Mouse (Mus musculus): ENCODE measurements around the gene 4930518I15Rik. TPM values are rescaled to one million over a fixed set of nuclear protein-coding genes. Genes with fewer than 3 reads are reported as not detected.
"Not testable (repeated sequence)": the region's sequence is repeated elsewhere in the genome, so short reads cannot be mapped to it uniquely, and the experiment has no call there.

Gene 4930518I15Rik
- 9.6 and 9.8 TPM in 2 replicates for polyA plus RNA-seq (2016; fragmentation: Nextera tagmentation; extraction: Ambion mirVana)

- Histone ChIP-seq H3K9ac (no peak within 1 kb of the TSS), H3K4me3 (no peak within 1 kb of the TSS), H3K9me3 (no peaks in the 10 kb centered on the region), H3K4me1 (peaks cover 13% of the 10 kb centered on the region; the same call in 1 of the 2 replicates), H3K27ac (peak within 1 kb of the TSS; percentile 59; the same call in 1 of the 2 replicates), H3K27me3 (no peaks in the 10 kb centered on the region), H3K4me2 (replicated peaks) (no peak within 1 kb of the TSS), H3K36me3 (peaks cover 8% of the 10 kb centered on the region)
- 84% methylated on average over 2 of the region's 2 CpGs for WGBS
- ATAC-seq (ENCODE audit: insufficient number of reproducible peaks, insufficient read depth, low FRiP score, low TSS enrichment) = no peak
Observed at GRCm38 (mm10) chr2:156857835-156858234, at the start of gene 4930518I15Rik. Gene 4930518I15Rik (minus strand): TSS chr2:156857946.

GRCm38 (mm10) chr2:156905931-156906330, 48.2 kb upstream of the 4930518I15Rik start:
- H3K9ac ChIP-seq; ATAC-seq (ENCODE audit: insufficient number of reproducible peaks, insufficient read depth, low FRiP score, low TSS enrichment); H3K9me3 ChIP-seq; H3K4me1 ChIP-seq; H3K4me2 ChIP-seq (replicated peaks); H3K36me3 ChIP-seq; H3K27ac ChIP-seq; H3K27me3 ChIP-seq; H3K4me3 ChIP-seq: not testable (repeated sequence)
- WGBS = 38% methylated on average over 4 of the region's 4 CpGs

GRCm38 (mm10) chr2:156904976-156905717, 47.4 kb upstream of the 4930518I15Rik start:
- no peak overlapping the region for H3K9ac ChIP-seq
- ATAC-seq (ENCODE audit: insufficient number of reproducible peaks, insufficient read depth, low FRiP score, low TSS enrichment) = no peak

GRCm38 (mm10) chr2:156903367-156903766, 45.6 kb upstream of the 4930518I15Rik start:
- Histone ChIP-seq H3K36me3 (no peaks in the 10 kb centered on the region), H3K9ac (no peak overlapping the region), H3K4me2 (replicated peaks) (no peak overlapping the region), H3K9me3 (no peaks in the 10 kb centered on the region), H3K4me1 (no peaks in the 10 kb centered on the region), H3K27ac (no peak overlapping the region), H3K4me3 (no peak overlapping the region), H3K27me3 (no peaks in the 10 kb centered on the region)
- WGBS = 24% methylated on average over 2 of the region's 2 CpGs
- no peak for ATAC-seq (ENCODE audit: insufficient number of reproducible peaks, insufficient read depth, low FRiP score, low TSS enrichment)

More at GRCm38 (mm10) chr2:156904976-156905717, 47.4 kb upstream of the 4930518I15Rik start:
- Histone ChIP-seq H3K4me3 (no peak overlapping the region), H3K9me3 (no peaks in the 10 kb centered on the region), H3K4me2 (replicated peaks) (no peak overlapping the region), H3K36me3 (no peaks in the 10 kb centered on the region), H3K27ac (no peak overlapping the region), H3K4me1 (no peaks in the 10 kb centered on the region), H3K27me3 (no peaks in the 10 kb centered on the region)
- WGBS = 28% methylated on average over 6 of the region's 6 CpGs

GRCm38 (mm10) chr2:156902411-156902810, 44.7 kb upstream of the 4930518I15Rik start:
- H3K9me3 ChIP-seq; H3K4me1 ChIP-seq; H3K27ac ChIP-seq; ATAC-seq (ENCODE audit: insufficient number of reproducible peaks, insufficient read depth, low FRiP score, low TSS enrichment); H3K36me3 ChIP-seq; H3K27me3 ChIP-seq; H3K9ac ChIP-seq; H3K4me3 ChIP-seq; H3K4me2 ChIP-seq (replicated peaks): not testable (repeated sequence)
- 75% methylated on average over 4 of the region's 4 CpGs for WGBS

GRCm38 (mm10) chr2:156901883-156902282, 44.1 kb upstream of the 4930518I15Rik start:
- no peaks in the 10 kb centered on the region for H3K9me3 ChIP-seq
- no peaks in the 10 kb centered on the region for H3K36me3 ChIP-seq
- no peak overlapping the region for H3K9ac ChIP-seq
- no peak overlapping the region for H3K27ac ChIP-seq
- no peak overlapping the region for H3K4me2 ChIP-seq (replicated peaks)
- 80% methylated on average over 6 of the region's 6 CpGs for WGBS
- no peak overlapping the region for H3K4me3 ChIP-seq
- H3K4me1 ChIP-seq = no peaks in the 10 kb centered on the region
- ATAC-seq (ENCODE audit: insufficient number of reproducible peaks, insufficient read depth, low FRiP score, low TSS enrichment) = no peak
- H3K27me3 ChIP-seq = no peaks in the 10 kb centered on the region

- Histone ChIP-seq H3K36me3 (no peaks in the 10 kb centered on the region), H3K9me3 (no peaks in the 10 kb centered on the region), H3K4me3 (no peak overlapping the region), H3K4me2 (replicated peaks) (no peak overlapping the region), H3K27ac (no peak overlapping the region), H3K27me3 (no peaks in the 10 kb centered on the region), H3K4me1 (no peaks in the 10 kb centered on the region), H3K9ac (no peak overlapping the region)
- WGBS = 88% methylated on average over 2 of the region's 2 CpGs
- no peak for ATAC-seq (ENCODE audit: insufficient number of reproducible peaks, insufficient read depth, low FRiP score, low TSS enrichment)
Observed at GRCm38 (mm10) chr2:156901344-156901743, 43.6 kb upstream of the 4930518I15Rik start.

GRCm38 (mm10) chr2:156899184-156899583, 41.4 kb upstream of the 4930518I15Rik start:
- Histone ChIP-seq H3K27ac (no peak overlapping the region), H3K4me1 (no peaks in the 10 kb centered on the region), H3K4me2 (replicated peaks) (no peak overlapping the region), H3K4me3 (no peak overlapping the region), H3K9ac (no peak overlapping the region), H3K36me3 (no peaks in the 10 kb centered on the region), H3K9me3 (no peaks in the 10 kb centered on the region), H3K27me3 (no peaks in the 10 kb centered on the region)
- no peak for ATAC-seq (ENCODE audit: insufficient number of reproducible peaks, insufficient read depth, low FRiP score, low TSS enrichment)
- 84% methylated on average over 4 of the region's 4 CpGs for WGBS

GRCm38 (mm10) chr2:156898374-156898773, 40.6 kb upstream of the 4930518I15Rik start:
- Histone ChIP-seq H3K4me3 (no peak overlapping the region), H3K27ac (no peak overlapping the region), H3K27me3 (no peaks in the 10 kb centered on the region), H3K4me2 (replicated peaks) (no peak overlapping the region), H3K4me1 (no peaks in the 10 kb centered on the region), H3K9ac (no peak overlapping the region), H3K36me3 (no peaks in the 10 kb centered on the region), H3K9me3 (no peaks in the 10 kb centered on the region)
- ATAC-seq (ENCODE audit: insufficient number of reproducible peaks, insufficient read depth, low FRiP score, low TSS enrichment) = no peak
- WGBS = 68% methylated on average over 4 of the region's 4 CpGs

GRCm38 (mm10) chr2:156897034-156897433, 39.3 kb upstream of the 4930518I15Rik start:
- Histone ChIP-seq H3K36me3 (no peaks in the 10 kb centered on the region), H3K27ac (no peak overlapping the region), H3K4me1 (no peaks in the 10 kb centered on the region), H3K4me2 (replicated peaks) (no peak overlapping the region), H3K9ac (no peak overlapping the region), H3K27me3 (no peaks in the 10 kb centered on the region), H3K4me3 (no peak overlapping the region), H3K9me3 (no peaks in the 10 kb centered on the region)
- ATAC-seq (ENCODE audit: insufficient number of reproducible peaks, insufficient read depth, low FRiP score, low TSS enrichment) = no peak
- WGBS = 86% methylated on average over 9 of the region's 9 CpGs

- Histone ChIP-seq H3K4me3 (no peak overlapping the region), H3K9me3 (no peaks in the 10 kb centered on the region), H3K36me3 (no peaks in the 10 kb centered on the region), H3K4me1 (no peaks in the 10 kb centered on the region), H3K4me2 (replicated peaks) (no peak overlapping the region), H3K9ac (no peak overlapping the region), H3K27me3 (no peaks in the 10 kb centered on the region), H3K27ac (no peak overlapping the region)
- ATAC-seq (ENCODE audit: insufficient number of reproducible peaks, insufficient read depth, low FRiP score, low TSS enrichment) = no peak
- WGBS = 69% methylated on average over 9 of the region's 9 CpGs
Observed at GRCm38 (mm10) chr2:156896384-156896914, 38.7 kb upstream of the 4930518I15Rik start.

GRCm38 (mm10) chr2:156894496-156895265, 36.9 kb upstream of the 4930518I15Rik start:
- no peak overlapping the region for H3K9ac ChIP-seq
- H3K27me3 ChIP-seq = no peaks in the 10 kb centered on the region
- no peaks in the 10 kb centered on the region for H3K36me3 ChIP-seq
- H3K4me1 ChIP-seq = no peaks in the 10 kb centered on the region
- ATAC-seq (ENCODE audit: insufficient number of reproducible peaks, insufficient read depth, low FRiP score, low TSS enrichment) = no peak
- H3K9me3 ChIP-seq = no peaks in the 10 kb centered on the region
- H3K27ac ChIP-seq = no peak overlapping the region
- no peak overlapping the region for H3K4me3 ChIP-seq
- 76% methylated on average over 15 of the region's 15 CpGs for WGBS
- H3K4me2 ChIP-seq (replicated peaks) = no peak overlapping the region
